Mouse (Mus musculus) small intestine, adult 2 months (tissue): ENCODE data around the gene Alkbh4. TPM values are rescaled to one million over a fixed set of nuclear protein-coding genes. Genes with fewer than 3 reads are reported as not detected.
"Not testable (repeated sequence)": the region's sequence is repeated elsewhere in the genome, so short reads cannot be mapped to it uniquely, and the experiment has no call there.

Source experiments
- H3K27ac ChIP-seq: fragments of 200-500 bp; 2 replicates; pipeline ENCODE4 v1.5.1; 2012; ENCODE audit warnings: low read depth, low read length, control low read depth, inconsistent platforms; ENCODE audit not compliant: insufficient read depth
- H3K27me3 ChIP-seq: fragments of 200-500 bp; 2 replicates; pipeline ENCODE4 v1.6.1; 2012; ENCODE audit warnings: mild to moderate bottlenecking, moderate library complexity, low read length, inconsistent platforms; ENCODE audit not compliant: control insufficient read depth, insufficient read depth
- H3K36me3 ChIP-seq: fragments of 200-500 bp; 2 replicates; pipeline ENCODE4 v1.6.1; 2012; ENCODE audit warnings: mild to moderate bottlenecking, low read length, control low read depth, inconsistent platforms; ENCODE audit not compliant: control insufficient read depth, insufficient read depth
- H3K4me1 ChIP-seq: fragments of 200-500 bp; 2 replicates; pipeline ENCODE4 v1.6.1; 2012; ENCODE audit warnings: low read length, inconsistent platforms, mixed read lengths; ENCODE audit not compliant: control insufficient read depth, insufficient read depth, insufficient read length
- H3K4me3 ChIP-seq: fragments of 200-500 bp; 2 replicates; pipeline ENCODE4 v1.5.1; 2012; ENCODE audit warnings: low read depth, mild to moderate bottlenecking, control low read depth, inconsistent platforms, low read length, moderate library complexity
- CTCF ChIP-seq: fragments of 200-500 bp; IDR thresholded peaks from 2 replicates; pipeline ENCODE4 v1.5.1; 2012; ENCODE audit warnings: low read depth, mild to moderate bottlenecking, control low read depth, inconsistent platforms, low read length, moderate library complexity, mixed read lengths; ENCODE audit not compliant: insufficient replicate concordance, insufficient read length; ENCODE audit errors: extremely low read depth
- POLR2A ChIP-seq: fragments of 200-500 bp; IDR thresholded peaks from 2 replicates; pipeline ENCODE4 v1.6.1; 2012; ENCODE audit warnings: low read depth, mild to moderate bottlenecking, control low read depth, inconsistent platforms, low read length, moderate library complexity
- WGBS: fragments of 180-500 bp; shearing (Covaris S2); methylation state at CpG from one replicate; pipeline ENCODE4 v1.1.7; 2018; 5-methylcytosine and 5-hydroxymethylcytosine counted together
- polyA plus RNA-seq: library from polyadenylated mRNA; depleted of rRNA; stranded (reverse); fragments of >200 nt; gene quantifications from 2 replicates; pipeline ENCODE4 v1.2.3, GENCODE M21; 2012

Alkbh4 gene
- polyA plus RNA-seq, 1 experiment: 25.3 TPM

DNA sequence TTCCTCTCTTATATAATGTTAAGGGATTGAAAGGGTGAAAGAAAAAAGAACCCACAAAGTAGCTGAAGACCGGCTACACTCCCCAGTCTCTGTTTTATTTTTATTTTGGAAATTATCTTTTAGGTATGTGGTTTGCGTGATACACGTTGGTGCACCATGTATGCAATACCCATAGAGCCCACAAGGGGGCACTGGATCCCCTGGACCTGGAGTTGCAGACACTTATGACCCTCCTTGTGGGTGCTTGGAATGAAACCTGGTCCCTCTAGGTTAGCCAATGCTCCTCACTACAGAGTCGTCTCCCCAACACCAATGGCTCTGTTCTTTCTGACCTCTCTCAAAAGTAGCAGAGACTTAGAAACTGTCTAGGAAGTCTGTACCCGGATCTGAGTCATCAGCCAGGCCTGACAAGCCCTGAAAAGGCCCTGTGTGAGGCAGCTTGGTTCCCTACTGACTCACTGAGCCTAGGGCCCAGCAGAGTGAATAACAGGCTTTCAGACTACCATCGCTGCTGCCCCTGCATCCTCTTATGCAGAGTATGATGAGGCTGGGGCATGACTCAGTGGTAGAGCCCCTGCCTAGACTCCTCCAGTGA is 7.3 kb downstream of the Alkbh4 start:
- no peaks in the 10 kb centered on the region for H3K27me3 ChIP-seq
- H3K4me3 ChIP-seq: no peak overlapping the region
- TF ChIP-seq POLR2A (no peak), CTCF (peak; percentile 45; the same call in 1 of the 2 replicates)
- 89% methylated on average over 6 of the region's 6 CpGs for WGBS
- peaks cover 21% of the 10 kb centered on the region for H3K36me3 ChIP-seq
- H3K27ac ChIP-seq: no peak overlapping the region
- peaks cover 14% of the 10 kb centered on the region for H3K4me1 ChIP-seq

DNA sequence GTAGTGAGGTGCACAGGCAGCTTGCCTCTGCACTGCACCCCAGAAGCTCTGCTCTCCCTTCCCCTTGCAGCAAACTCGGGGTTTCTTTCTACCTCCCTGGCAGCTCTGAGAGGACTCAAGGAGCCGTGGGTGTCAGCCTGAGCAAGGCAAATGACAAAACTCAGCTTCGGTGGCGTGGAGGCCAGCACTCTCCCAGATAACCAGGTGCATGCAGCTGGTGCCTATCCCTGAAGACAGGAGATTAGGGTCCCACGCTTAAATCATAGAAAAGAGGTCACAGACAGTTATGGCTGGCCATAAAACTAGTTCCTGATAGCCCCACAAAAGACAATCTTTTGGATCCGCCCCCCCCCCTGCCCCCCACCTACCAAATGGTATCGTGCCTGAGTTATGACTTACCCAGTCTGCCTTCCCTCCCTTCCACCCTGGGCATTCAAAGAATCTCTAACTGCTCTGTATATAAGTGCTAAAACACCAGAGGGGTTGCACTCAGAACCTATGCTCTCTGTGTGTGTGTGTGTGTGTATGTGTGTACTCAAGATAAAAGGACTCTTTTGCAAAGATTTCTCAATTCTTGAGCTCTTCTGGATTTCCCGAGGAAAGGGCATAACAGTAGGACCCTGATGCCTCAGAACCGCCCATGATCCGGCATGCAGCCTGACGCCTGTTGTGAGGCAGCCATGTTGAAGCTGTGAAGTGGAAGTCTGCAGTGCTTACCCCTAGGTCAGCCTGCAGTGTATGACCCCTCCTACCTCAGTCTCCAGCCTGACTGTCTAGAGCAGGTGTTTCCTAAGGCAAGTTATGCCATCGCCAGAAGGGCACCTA is 8.9 kb downstream of the Alkbh4 start:
- peaks cover 4% of the 10 kb centered on the region for H3K4me1 ChIP-seq
- H3K36me3 ChIP-seq: peaks cover 15% of the 10 kb centered on the region
- no peaks in the 10 kb centered on the region for H3K27me3 ChIP-seq
- WGBS: 31% methylated on average over 12 of the region's 12 CpGs
- TF ChIP-seq POLR2A (no peak), CTCF (no peak)
- H3K4me3 ChIP-seq: no peak overlapping the region
- no peak overlapping the region for H3K27ac ChIP-seq

DNA sequence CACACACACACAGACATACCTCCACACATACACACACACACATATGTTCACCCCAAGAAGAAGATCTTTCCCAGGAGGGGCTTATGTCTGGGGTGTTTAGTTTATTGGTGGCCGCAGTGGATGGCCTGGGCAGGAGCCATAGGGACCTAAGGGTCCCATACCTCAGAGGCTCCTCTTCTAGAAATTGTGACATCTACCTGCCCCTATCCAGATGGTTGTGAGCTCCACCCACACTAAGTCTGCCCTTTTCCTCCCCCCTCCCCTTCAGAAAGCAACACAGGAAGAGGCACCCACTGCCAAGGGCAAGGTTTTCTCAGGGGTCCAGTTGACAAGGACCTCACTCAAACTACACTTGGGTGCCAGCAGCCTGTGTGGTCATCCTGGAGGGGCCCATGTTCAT is 11.0 kb downstream of the Alkbh4 start:
- Histone ChIP-seq H3K4me3 (no peak overlapping the region), H3K27me3 (no peaks in the 10 kb centered on the region), H3K36me3 (no peaks in the 10 kb centered on the region), H3K27ac (no peak overlapping the region), H3K4me1 (peaks cover 3% of the 10 kb centered on the region; the same call in 1 of the 2 replicates)
- TF ChIP-seq POLR2A: no peak
- no peak for TF ChIP-seq CTCF
- 95% methylated on average over 1 of the region's 1 CpGs for WGBS

DNA sequence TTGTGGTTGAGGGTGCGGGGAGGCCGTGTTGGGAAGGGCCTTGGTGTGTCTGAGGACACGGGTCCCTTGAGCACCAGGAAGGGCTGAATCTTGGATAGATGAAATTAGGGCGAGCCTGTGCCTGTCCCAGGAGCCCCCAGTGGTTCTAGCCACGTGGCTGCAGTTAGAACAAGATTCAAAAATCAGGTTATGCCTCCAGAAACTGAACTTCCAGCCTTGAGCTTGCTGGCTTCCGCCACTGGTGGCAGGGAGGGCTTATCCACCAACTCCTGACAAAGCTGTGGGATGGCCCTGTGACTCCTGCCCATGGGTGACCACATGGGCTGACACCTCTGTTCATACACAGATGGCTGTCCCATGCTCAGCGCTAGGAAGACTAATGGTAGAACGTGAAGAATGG is 11.8 kb downstream of the Alkbh4 start:
- Histone ChIP-seq H3K4me3 (no peak overlapping the region), H3K27me3 (no peaks in the 10 kb centered on the region), H3K4me1 (peaks cover 3% of the 10 kb centered on the region; the same call in 1 of the 2 replicates), H3K27ac (no peak overlapping the region), H3K36me3 (no peaks in the 10 kb centered on the region)
- 75% methylated on average over 8 of the region's 8 CpGs for WGBS
- TF ChIP-seq CTCF (no peak), POLR2A (no peak)

DNA sequence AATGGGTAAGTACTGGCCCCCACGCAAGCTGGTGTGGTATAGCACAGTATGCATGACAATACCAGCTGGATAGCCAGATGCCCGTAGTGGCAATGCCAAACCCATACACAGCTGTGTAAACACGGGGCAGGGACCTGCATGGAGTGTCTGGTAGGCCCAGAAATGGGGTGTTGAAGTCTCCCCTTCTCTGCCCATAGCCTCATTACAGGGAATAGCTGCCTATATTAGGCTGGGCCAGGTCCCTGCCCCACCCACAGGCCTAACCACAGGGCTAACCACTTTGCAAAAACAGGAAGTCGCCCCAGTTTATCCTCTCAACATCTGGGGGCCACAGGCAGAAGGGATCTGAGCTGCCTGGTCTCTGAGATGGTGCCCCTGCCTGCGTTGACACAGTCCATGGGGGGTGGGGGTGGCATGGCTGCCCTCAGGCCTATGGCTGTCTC is 13.2 kb downstream of the Alkbh4 start:
- not testable (repeated sequence) for H3K4me3 ChIP-seq, H3K27ac ChIP-seq, H3K27me3 ChIP-seq, H3K4me1 ChIP-seq, H3K36me3 ChIP-seq
- WGBS: 34% methylated on average over 5 of the region's 5 CpGs

DNA sequence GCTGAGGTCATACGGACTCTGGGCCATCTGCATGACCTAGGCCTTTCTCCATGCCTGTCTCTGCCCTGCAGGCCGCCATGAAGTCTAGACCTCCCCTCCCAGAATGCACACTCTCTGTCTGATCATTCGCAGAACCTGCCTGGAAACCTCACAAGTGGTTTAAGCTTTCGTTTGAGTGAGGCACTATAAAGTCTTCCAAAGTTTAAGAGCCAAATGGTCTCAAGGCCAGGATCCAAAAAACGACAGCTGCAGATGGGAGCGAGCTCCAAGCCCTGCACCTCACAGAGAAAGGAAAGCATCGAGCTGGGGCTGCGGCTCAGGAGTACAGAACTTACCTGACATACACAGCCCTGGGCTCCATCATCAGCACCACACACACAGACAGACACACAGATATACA is 16.4 kb downstream of the Alkbh4 start:
- peaks cover 3% of the 10 kb centered on the region; the same call in 1 of the 2 replicates for H3K4me1 ChIP-seq
- 72% methylated on average over 8 of the region's 8 CpGs for WGBS

DNA sequence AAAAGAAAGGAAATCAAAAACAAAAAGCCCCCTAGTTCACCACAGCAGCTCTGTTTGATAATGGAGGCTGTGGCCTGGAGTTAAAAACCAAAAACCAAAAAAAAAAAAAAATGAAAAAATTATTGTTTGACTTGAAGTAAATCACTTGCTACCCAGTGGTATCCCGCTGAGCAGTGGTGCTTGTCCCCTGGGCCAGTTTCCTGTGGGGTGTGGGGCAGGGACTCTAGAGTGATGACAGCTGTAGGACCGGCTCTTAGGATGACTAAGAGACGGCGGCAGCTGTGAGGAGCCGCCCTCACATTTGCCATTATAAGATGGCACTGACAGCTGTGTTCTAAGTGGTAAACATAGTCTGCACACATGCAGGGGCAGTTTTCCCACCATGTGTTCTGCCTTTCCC is 19.5 kb downstream of the Alkbh4 start:
- H3K36me3 ChIP-seq: peaks cover 4% of the 10 kb centered on the region; the same call in 1 of the 2 replicates
- H3K4me3 ChIP-seq: no peak overlapping the region
- H3K4me1 ChIP-seq: no peaks in the 10 kb centered on the region
- TF ChIP-seq POLR2A: no peak
- H3K27me3 ChIP-seq: no peaks in the 10 kb centered on the region
- no peak overlapping the region for H3K27ac ChIP-seq
- 82% methylated on average over 5 of the region's 5 CpGs for WGBS

More for the DNA sequence above, 16.4 kb downstream of the Alkbh4 start:
- H3K27me3 ChIP-seq: no peaks in the 10 kb centered on the region
- no peak overlapping the region for H3K27ac ChIP-seq
- H3K36me3 ChIP-seq: no peaks in the 10 kb centered on the region
- no peak overlapping the region for H3K4me3 ChIP-seq
- TF ChIP-seq POLR2A (no peak), CTCF (no peak)

DNA sequence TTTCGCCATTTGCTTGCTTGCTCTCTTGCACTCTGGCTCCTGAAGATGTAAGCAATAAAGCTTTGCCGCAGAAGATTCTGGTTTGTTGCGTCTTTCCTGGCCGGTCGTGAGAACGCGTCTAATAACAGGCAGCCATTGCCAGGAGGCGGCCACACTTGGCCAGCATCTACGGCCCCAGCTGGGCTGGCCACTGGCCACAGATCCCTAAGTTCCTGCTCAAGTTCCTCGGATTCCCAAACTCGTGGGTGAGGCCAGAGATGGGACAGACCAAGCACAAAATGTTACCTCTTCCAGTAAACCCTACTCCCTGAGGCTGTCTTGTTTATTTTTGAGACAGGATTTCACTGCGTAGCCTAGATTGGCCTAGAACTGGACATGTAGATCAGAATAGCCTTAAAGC is 24.1 kb downstream of the Alkbh4 start:
- not testable (repeated sequence) for H3K27ac ChIP-seq, H3K4me1 ChIP-seq, H3K4me3 ChIP-seq, H3K27me3 ChIP-seq
- H3K36me3 ChIP-seq: peaks cover 19% of the 10 kb centered on the region
- 82% methylated on average over 11 of the region's 12 CpGs for WGBS
